Mouse (Mus musculus) heart, postnatal 0 days (tissue): ENCODE measurements at regions not wholly inside any gene's neighbourhood (a gene's known extent, or its start where the extent isn't known, plus 50 kb on each side); places are given as distances from the start of the nearest gene placed in this dataset.

Source experiments
- ATAC-seq: fragments of 200-750 bp; cut with Nextera tagmentation; 2 replicates; pipeline ENCODE4 v1.8.0; 2017; ENCODE audit warnings: low read depth, moderate number of reproducible peaks, moderate library complexity; ENCODE audit not compliant: insufficient read depth
- DNase-seq: peaks from one replicate; pipeline ENCODE4 v3.0.0-alpha.2; 2016; ENCODE audit warnings: low spot score
- H3K27ac ChIP-seq: fragments of 300-500 bp; sonication (generic); 2 replicates; pipeline ENCODE4 v1.5.1; 2014; ENCODE audit warnings: low read depth, mild to moderate bottlenecking
- H3K27me3 ChIP-seq: fragments of 300-500 bp; sonication (generic); 2 replicates; pipeline ENCODE4 v1.6.1; 2014; ENCODE audit warnings: low read length, mixed read lengths; ENCODE audit not compliant: control insufficient read depth, insufficient read depth
- H3K36me3 ChIP-seq: fragments of 300-500 bp; sonication (generic); replicated peaks from 2 replicates; pipeline ENCODE4 v1.6.1; 2014; ENCODE audit warnings: low read length, mixed read lengths; ENCODE audit not compliant: control insufficient read depth, insufficient read depth
- H3K4me1 ChIP-seq: fragments of 300-500 bp; sonication (generic); 2 replicates; pipeline ENCODE4 v1.6.1; 2014; ENCODE audit warnings: antibody characterized with exemption; ENCODE audit not compliant: control insufficient read depth, insufficient read depth
- H3K4me2 ChIP-seq: fragments of 300-500 bp; sonication (generic); 2 replicates; pipeline ENCODE4 v1.6.1; 2014; ENCODE audit warnings: low read depth, mild to moderate bottlenecking, low read length, moderate library complexity
- H3K4me3 ChIP-seq: fragments of 300-500 bp; sonication (generic); 2 replicates; pipeline ENCODE4 v1.5.1; 2014; ENCODE audit warnings: low read depth, low read length
- H3K9ac ChIP-seq: fragments of 300-500 bp; sonication (generic); replicated peaks from 2 replicates; pipeline ENCODE4 v1.6.1; 2014; ENCODE audit warnings: low read depth, low read length, mixed read lengths
- H3K9me3 ChIP-seq: fragments of 300-500 bp; sonication (generic); replicated peaks from 2 replicates; pipeline ENCODE4 v1.6.1; 2016; ENCODE audit warnings: low read length; ENCODE audit not compliant: control insufficient read depth
- CTCF ChIP-seq: IDR thresholded peaks from 2 replicates; pipeline ENCODE4 v1.5.1; 2016; ENCODE audit warnings: antibody characterized with exemption, control low read depth, low read depth
- EP300 ChIP-seq: IDR thresholded peaks from 2 replicates; pipeline ENCODE4 v1.6.1; 2016; ENCODE audit warnings: antibody characterized with exemption, low read depth
- WGBS: fragments of 180-500 bp; shearing (Covaris S2); extraction: QIAGEN DNeasy Blood & Tissue Kit; methylation state at CpG from one replicate; pipeline ENCODE4 v1.1.7; 2014; 5-methylcytosine and 5-hydroxymethylcytosine counted together

DNA sequence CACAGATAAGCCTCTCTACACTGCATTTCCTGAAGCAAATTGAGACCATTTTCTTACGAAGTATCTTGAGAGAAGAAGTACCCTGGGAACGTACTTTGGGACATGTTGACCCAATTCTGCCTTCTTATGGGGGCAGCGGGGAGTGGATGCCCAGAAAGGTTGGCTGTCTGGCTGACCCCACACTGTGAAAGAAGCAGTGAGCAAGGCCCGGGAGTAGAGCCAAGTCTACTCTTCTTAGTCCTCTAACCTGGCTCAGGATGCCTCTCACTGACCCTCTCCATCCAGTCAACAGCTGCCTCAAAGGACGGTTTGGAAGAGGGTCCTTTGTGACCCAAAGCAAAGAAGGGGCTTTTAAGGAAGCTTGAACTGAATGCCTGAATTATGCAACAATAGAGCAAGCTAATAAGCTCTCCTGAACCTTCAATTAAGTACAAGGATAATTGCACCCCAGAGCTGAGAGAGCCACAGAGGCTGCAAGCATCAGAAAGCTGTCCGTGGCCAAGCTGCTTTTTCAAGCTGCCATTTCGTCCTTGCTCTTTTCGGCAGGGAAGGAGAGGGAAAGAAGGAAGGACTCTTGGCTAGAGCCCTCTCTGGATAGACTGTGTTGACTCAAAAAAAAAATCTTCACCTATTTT is 70.3 kb downstream of the Pctp start:
- H3K4me1 ChIP-seq: no peaks in the 10 kb centered on the region
- no peak overlapping the region for H3K4me2 ChIP-seq
- WGBS: 71% methylated on average over 8 of the region's 8 CpGs
- no peaks in the 10 kb centered on the region for H3K9me3 ChIP-seq
- TF ChIP-seq CTCF: no peak
- TF ChIP-seq EP300: no peak
- H3K36me3 ChIP-seq: no peaks in the 10 kb centered on the region
- ATAC-seq (no peak), DNase-seq (no peak)
- H3K4me3 ChIP-seq: no peak overlapping the region
- H3K27ac ChIP-seq: no peak overlapping the region
- no peak overlapping the region for H3K9ac ChIP-seq
- no peaks in the 10 kb centered on the region for H3K27me3 ChIP-seq

DNA sequence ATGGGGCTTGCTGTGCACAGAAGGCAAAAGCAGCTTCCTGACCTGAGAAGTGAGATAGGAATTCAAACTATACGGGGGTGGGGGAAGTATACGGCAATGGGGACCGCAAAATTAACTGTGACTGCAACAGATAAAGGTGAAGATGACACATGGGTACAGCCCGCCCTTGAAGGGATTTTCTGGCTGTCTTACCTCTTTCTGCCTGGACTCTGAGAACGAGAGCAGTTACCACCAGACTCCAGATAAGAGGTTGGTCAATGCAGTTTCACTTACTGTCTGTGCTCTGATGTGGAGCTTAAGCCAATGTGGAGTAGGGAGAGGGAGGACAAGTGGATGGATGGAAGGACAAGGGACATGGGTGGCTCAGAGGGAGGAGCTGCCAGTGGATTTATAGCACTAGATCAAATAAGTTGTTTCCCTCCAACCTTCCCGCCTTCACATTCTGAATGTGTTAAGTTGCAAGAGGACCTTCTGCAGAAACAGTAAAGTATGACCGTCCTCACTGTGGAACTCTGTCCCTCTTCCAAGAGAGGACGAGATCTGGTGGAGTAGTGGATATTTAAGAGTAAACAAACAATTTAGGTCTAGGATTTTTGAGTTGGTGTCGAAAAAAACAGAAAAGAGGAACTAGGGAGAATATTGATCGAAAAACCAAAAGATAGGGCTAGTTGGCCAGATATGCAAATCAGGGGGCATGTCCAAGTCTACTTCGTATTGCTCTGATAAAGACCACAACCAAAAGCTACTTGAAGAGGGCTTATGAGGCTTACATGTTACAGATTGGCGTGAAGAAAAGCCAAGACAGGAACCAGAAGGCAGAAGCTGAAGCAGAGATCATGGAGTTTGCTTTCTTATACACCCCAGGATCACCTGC is 73.3 kb downstream of the Pctp start:
- H3K36me3 ChIP-seq: no peaks in the 10 kb centered on the region
- no peaks in the 10 kb centered on the region for H3K9me3 ChIP-seq
- H3K4me1 ChIP-seq: no peaks in the 10 kb centered on the region
- no peak overlapping the region for H3K4me2 ChIP-seq
- TF ChIP-seq CTCF: no peak
- TF ChIP-seq EP300: no peak
- no peak for DNase-seq
- no peak overlapping the region for H3K4me3 ChIP-seq
- 74% methylated on average over 12 of the region's 12 CpGs for WGBS
- ATAC-seq: no peak
- no peak overlapping the region for H3K27ac ChIP-seq
- no peak overlapping the region for H3K9ac ChIP-seq
- no peaks in the 10 kb centered on the region for H3K27me3 ChIP-seq

DNA sequence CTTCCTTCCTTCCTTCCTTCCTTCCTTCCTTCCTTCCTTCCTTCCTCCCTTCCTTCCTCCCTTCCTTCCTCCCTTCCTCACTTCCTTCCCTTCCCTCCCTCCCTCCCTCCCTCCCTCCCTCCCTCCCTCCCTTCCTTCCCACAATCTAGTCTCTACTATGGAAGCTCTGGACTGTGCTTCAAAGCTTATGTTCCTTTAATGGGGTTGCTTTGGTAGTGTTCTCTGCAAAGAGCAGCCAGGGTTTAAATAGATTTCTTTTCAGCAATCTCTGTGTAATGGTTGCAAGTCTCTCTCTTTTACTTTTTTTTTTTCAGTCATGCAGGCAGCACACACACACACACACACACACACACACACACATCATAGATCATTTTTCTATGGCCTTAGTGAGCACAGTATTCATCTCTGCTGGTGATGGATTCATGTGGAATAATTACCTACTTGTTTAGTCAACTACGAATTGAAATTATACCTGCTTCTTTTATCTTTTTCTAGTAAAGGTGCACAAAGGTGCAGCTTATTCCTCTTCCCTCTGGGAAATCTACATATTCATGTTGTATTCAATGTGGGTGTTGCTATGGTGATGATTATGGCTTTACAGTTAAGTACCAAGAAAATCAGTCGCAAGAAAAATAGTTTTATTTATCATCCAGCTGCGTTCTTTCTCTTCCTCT is 75.1 kb downstream of the Pctp start:
- Histone ChIP-seq H3K4me2 (no peak overlapping the region), H3K4me3 (no peak overlapping the region), H3K4me1 (no peaks in the 10 kb centered on the region), H3K27me3 (no peaks in the 10 kb centered on the region), H3K36me3 (no peaks in the 10 kb centered on the region), H3K9ac (no peak overlapping the region), H3K9me3 (no peaks in the 10 kb centered on the region), H3K27ac (no peak overlapping the region)
- DNase-seq (no peak), ATAC-seq (no peak)
- WGBS: 74% methylated on average over 3 of the region's 3 CpGs
- TF ChIP-seq CTCF: no peak

DNA sequence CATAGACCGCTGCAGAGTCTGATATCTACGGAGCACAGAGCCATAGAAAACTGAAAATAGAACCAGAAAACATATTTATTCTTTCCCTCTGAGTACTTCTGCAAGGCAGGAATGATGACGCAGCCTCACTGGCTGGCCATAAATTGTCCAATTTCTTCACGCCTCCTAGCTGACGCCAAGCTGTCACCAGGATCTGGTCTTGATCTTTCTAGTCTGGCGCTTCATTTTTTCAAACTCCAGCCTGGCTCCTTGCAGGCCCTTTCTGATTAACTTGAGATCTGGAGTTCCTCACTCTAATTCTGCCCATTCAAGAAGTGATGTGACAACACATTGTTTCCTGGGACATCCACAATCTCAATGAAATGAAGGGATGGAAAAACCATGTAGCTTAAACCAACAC is 80.1 kb downstream of the Pctp start:
- TF ChIP-seq EP300: no peak
- TF ChIP-seq CTCF: no peak
- H3K4me3 ChIP-seq: no peak overlapping the region

DNA sequence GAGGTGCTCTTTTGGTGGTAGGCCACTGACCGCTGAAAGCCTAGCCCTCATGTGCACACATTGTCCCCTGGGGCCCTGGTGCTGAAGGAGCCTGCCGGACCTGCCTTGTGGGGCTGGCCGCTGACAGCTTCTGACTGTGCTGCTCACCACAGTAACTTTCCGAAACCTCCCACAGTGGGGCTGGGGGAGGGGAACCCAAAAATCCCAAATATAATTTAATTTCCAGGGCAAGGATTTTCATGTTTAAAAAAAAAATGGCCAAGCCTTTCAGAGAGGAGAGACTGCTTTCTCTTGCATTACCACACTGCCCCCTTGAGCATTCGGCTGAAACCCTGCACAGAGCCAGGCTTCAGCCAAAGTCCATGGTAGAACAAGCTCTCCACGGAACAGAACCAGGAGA is 81.5 kb downstream of the Pctp start:
- H3K4me2 ChIP-seq: no peak overlapping the region
- WGBS: 49% methylated on average over 6 of the region's 6 CpGs
- DNase-seq (peak; percentile 40), ATAC-seq (0 out of 2 replicates have a peak, but pooled peaks have one; percentile 36)
- no peaks in the 10 kb centered on the region for H3K9me3 ChIP-seq
- H3K4me3 ChIP-seq: no peak overlapping the region
- H3K27ac ChIP-seq: no peak overlapping the region
- TF ChIP-seq EP300 (no peak), CTCF (peak; percentile 59)
- no peak overlapping the region for H3K9ac ChIP-seq
- no peaks in the 10 kb centered on the region for H3K4me1 ChIP-seq
- H3K27me3 ChIP-seq: no peaks in the 10 kb centered on the region
- H3K36me3 ChIP-seq: no peaks in the 10 kb centered on the region

More for the DNA sequence above, 80.1 kb downstream of the Pctp start:
- ATAC-seq (0 out of 2 replicates have a peak, but pooled peaks have one; percentile 17), DNase-seq (peak; percentile 16)
- no peaks in the 10 kb centered on the region for H3K36me3 ChIP-seq
- H3K4me1 ChIP-seq: no peaks in the 10 kb centered on the region
- 25% methylated on average over 6 of the region's 6 CpGs for WGBS
- H3K27ac ChIP-seq: no peak overlapping the region
- no peak overlapping the region for H3K9ac ChIP-seq
- no peak overlapping the region for H3K4me2 ChIP-seq
- no peaks in the 10 kb centered on the region for H3K9me3 ChIP-seq
- H3K27me3 ChIP-seq: no peaks in the 10 kb centered on the region
